Mouse (Mus musculus): Measurements from ENCODE around the gene Eif3k. TPM values are rescaled to one million over a fixed set of nuclear protein-coding genes. Genes with fewer than 3 reads are reported as not detected.
"Not testable (repeated sequence)": the region's sequence is repeated elsewhere in the genome, so short reads cannot be mapped to it uniquely, and the experiment has no call there.

Gene Eif3k
- total RNA-seq, 2 experiments from 2014 or later, result 201 to 212 TPM

- DNase-seq (ENCODE audit: low spot score in 2 of 2), result no peak
Measured at GRCm38 (mm10) chr7:28990766-28991273, 9.2 kb upstream of the Eif3k start.

GRCm38 (mm10) chr7:28985207-28985606, 3.5 kb upstream of the Eif3k start:
- DNase-seq (ENCODE audit: low spot score in 2 of 2), result no peak

GRCm38 (mm10) chr7:28984452-28984851, 2.8 kb upstream of the Eif3k start:
- no peak for DNase-seq (ENCODE audit: low spot score in 2 of 2)

- DNase-seq (ENCODE audit: low spot score in 2 of 2), result no peak
Measured at GRCm38 (mm10) chr7:28983849-28984248, 2.2 kb upstream of the Eif3k start.

GRCm38 (mm10) chr7:28983141-28983564, 1.5 kb upstream of the Eif3k start:
- no peak for DNase-seq (ENCODE audit: low spot score in 2 of 2)

GRCm38 (mm10) chr7:28982274-28983013, 780 bp upstream of the Eif3k start:
- DNase-seq (ENCODE audit: low spot score in 2 of 2), result no peak

- DNase-seq (ENCODE audit: low spot score in 2 of 2), result no peak
Measured at GRCm38 (mm10) chr7:28977556-28977955, 4.1 kb downstream of the Eif3k start.

- no peak for DNase-seq (ENCODE audit: low spot score in 2 of 2)
Measured at GRCm38 (mm10) chr7:28973025-28973424, 8.6 kb downstream of the Eif3k start.

GRCm38 (mm10) chr7:28972542-28972985, 9.1 kb downstream of the Eif3k start:
- DNase-seq (ENCODE audit: low spot score in 2 of 2), result peak in 1 of 2 experiments; percentile 80

- peak; percentile 62 to 75 for DNase-seq (ENCODE audit: low spot score in 2 of 2)
Measured at GRCm38 (mm10) chr7:28971770-28972269, 9.8 kb downstream of the Eif3k start.

- no peak for DNase-seq (ENCODE audit: low spot score in 2 of 2)
Measured at GRCm38 (mm10) chr7:28971029-28971428, 10.6 kb downstream of the Eif3k start.

GRCm38 (mm10) chr7:28969672-28970394, 11.8 kb downstream of the Eif3k start:
- DNase-seq (ENCODE audit: low spot score in 2 of 2), result no peak

- DNase-seq (ENCODE audit: low spot score in 2 of 2), result no peak
Measured at GRCm38 (mm10) chr7:28969271-28969670, 12.4 kb downstream of the Eif3k start.

GRCm38 (mm10) chr7:28968120-28968519, 13.5 kb downstream of the Eif3k start:
- not testable (repeated sequence) for DNase-seq (ENCODE audit: low spot score in 2 of 2)

- no peak for DNase-seq (ENCODE audit: low spot score in 2 of 2)
Measured at GRCm38 (mm10) chr7:28966751-28967505, 14.7 kb downstream of the Eif3k start.

- no peak for DNase-seq (ENCODE audit: low spot score in 2 of 2)
Measured at GRCm38 (mm10) chr7:28966181-28966580, 15.5 kb downstream of the Eif3k start.

- DNase-seq (ENCODE audit: low spot score in 2 of 2), result no peak
Measured at GRCm38 (mm10) chr7:28965346-28965840, 16.3 kb downstream of the Eif3k start.

- no peak for DNase-seq (ENCODE audit: low spot score in 2 of 2)
Measured at GRCm38 (mm10) chr7:28963399-28963923, 18.2 kb downstream of the Eif3k start.

- DNase-seq (ENCODE audit: low spot score in 2 of 2), result peak; percentile 98 to 99
Measured at GRCm38 (mm10) chr7:28961927-28962670, 19.6 kb downstream of the Eif3k start, which contains the start of gene Actn4. Gene Actn4, minus strand, starts transcription at chr7:28962340.

- no peak for DNase-seq (ENCODE audit: low spot score in 2 of 2)
Measured at GRCm38 (mm10) chr7:28961584-28961926, 20.1 kb downstream of the Eif3k start.

All from layer of hippocampus, adult 18-20 months (tissue).